Mouse (Mus musculus) kidney, postnatal 4 days (tissue): Measurements from ENCODE around the gene Rtl4.
A peak's percentile ranks its signal among the peaks of the same experiment; 100 is the strongest.

Experiments used
- DNase-seq, 2 experiments: peaks; one replicate each; pipeline ENCODE4 v3.0.0; 2021; ENCODE audit warnings: mixed read lengths in 2 of 2

Gene Rtl4

GRCm38 (mm10) chrX:144688207-144689118, at the start of gene Rtl4:
TSS of gene Rtl4 (plus strand) at chrX:144688907.
- peak; percentile 2 to 22 for DNase-seq

GRCm38 (mm10) chrX:144644756-144645155, 44.0 kb upstream of the Rtl4 start:
- no peak for DNase-seq

- no peak for DNase-seq
Measured at GRCm38 (mm10) chrX:144645394-144645793, 43.3 kb upstream of the Rtl4 start.

- DNase-seq = no peak
Measured at GRCm38 (mm10) chrX:144652196-144652595, 36.5 kb upstream of the Rtl4 start.

- DNase-seq = no peak
Measured at GRCm38 (mm10) chrX:144687742-144688141, 965 bp upstream of the Rtl4 start.

GRCm38 (mm10) chrX:144688142-144688206, 733 bp upstream of the Rtl4 start, which contains the start of gene Trpc5:
TSS of gene Trpc5 (minus strand) at chrX:144688180.
- DNase-seq = no peak

- DNase-seq = peak; percentile 0 to 4
Measured at GRCm38 (mm10) chrX:144689119-144689858, 582 bp downstream of the Rtl4 start.

- peak in 1 of 2 experiments; percentile 2 for DNase-seq
Measured at GRCm38 (mm10) chrX:144689859-144690181, 1.1 kb downstream of the Rtl4 start.

GRCm38 (mm10) chrX:144716330-144716729, 27.6 kb downstream of the Rtl4 start:
- DNase-seq = no peak

GRCm38 (mm10) chrX:144747528-144748049, 58.9 kb downstream of the Rtl4 start:
- no peak for DNase-seq

GRCm38 (mm10) chrX:144986980-144987379, 298.3 kb downstream of the Rtl4 start:
- DNase-seq = no peak

- no peak for DNase-seq
Measured at GRCm38 (mm10) chrX:145065484-145065913, 376.8 kb downstream of the Rtl4 start.

- no peak for DNase-seq
Measured at GRCm38 (mm10) chrX:145089802-145090201, 401.1 kb downstream of the Rtl4 start.

- DNase-seq = no peak
Measured at GRCm38 (mm10) chrX:145090360-145090759, 401.7 kb downstream of the Rtl4 start.

- no peak for DNase-seq
Measured at GRCm38 (mm10) chrX:145090964-145091363, 402.3 kb downstream of the Rtl4 start.
